Mouse (Mus musculus): ENCODE measurements around the gene Phlda2. TPM values are rescaled to one million over a fixed set of nuclear protein-coding genes. Genes with fewer than 3 reads are reported as not detected.
A peak's percentile ranks its signal among the peaks of the same experiment; 100 is the strongest.

Gene Phlda2
- total RNA-seq, 2 experiments from 2014 or later: not detected

- no peak for DNase-seq (ENCODE audit: extremely low spot score in 1 of 2, low spot score in 2 of 2)
- intact Hi-C loops (cut with DNase I): no loop called here
Observed at GRCm38 (mm10) chr7:143514416-143514768, 11.4 kb upstream of the Phlda2 start.

GRCm38 (mm10) chr7:143513763-143514415 is 10.9 kb upstream of the Phlda2 start:
- no peak overlapping the region for H3K4me3 ChIP-seq
- intact Hi-C loops (cut with DNase I): no loop called here
- TF ChIP-seq CTCF (IDR thresholded peaks at IDR 0.05): no peak
- no peak for DNase-seq (ENCODE audit: extremely low spot score in 1 of 2, low spot score in 2 of 2)
- H3K27ac ChIP-seq: 0 out of 2 replicates have a peak overlapping the region, but pooled peaks have one; percentile 8

More at GRCm38 (mm10) chr7:143514416-143514768, 11.4 kb upstream of the Phlda2 start:
- TF ChIP-seq CTCF (IDR thresholded peaks at IDR 0.05): no peak; the same call in 1 of the 2 replicates
- Histone ChIP-seq H3K27ac (0 out of 2 replicates have a peak overlapping the region, but pooled peaks have one; percentile 8), H3K4me3 (no peak overlapping the region)

GRCm38 (mm10) chr7:143511335-143511712 is 8.4 kb upstream of the Phlda2 start:
- no peak overlapping the region for H3K4me3 ChIP-seq
- intact Hi-C loops (cut with DNase I): no loop called here
- no peak overlapping the region for H3K27ac ChIP-seq
- DNase-seq (ENCODE audit: extremely low spot score in 1 of 2, low spot score in 2 of 2): no peak
- no peak for TF ChIP-seq CTCF (IDR thresholded peaks at IDR 0.05)

GRCm38 (mm10) chr7:143510593-143511334 is 7.8 kb upstream of the Phlda2 start:
- intact Hi-C loops (cut with DNase I): no loop called here
- no peak overlapping the region for H3K27ac ChIP-seq
- TF ChIP-seq CTCF (IDR thresholded peaks at IDR 0.05): no peak
- no peak overlapping the region for H3K4me3 ChIP-seq
- no peak for DNase-seq (ENCODE audit: extremely low spot score in 1 of 2, low spot score in 2 of 2)

GRCm38 (mm10) chr7:143509566-143509965 is 6.6 kb upstream of the Phlda2 start:
- TF ChIP-seq CTCF (IDR thresholded peaks at IDR 0.05): no peak
- Histone ChIP-seq H3K4me3 (no peak overlapping the region), H3K27ac (no peak overlapping the region)
- intact Hi-C loops (cut with DNase I): no loop called here
- no peak for DNase-seq (ENCODE audit: extremely low spot score in 1 of 2, low spot score in 2 of 2)

- no peak overlapping the region for H3K27ac ChIP-seq
- DNase-seq (ENCODE audit: extremely low spot score in 1 of 2, low spot score in 2 of 2): peak; percentile 31 to 42
- intact Hi-C loops (cut with DNase I): loop anchor here (1.0 kb wide), 1 partner anchor 26 kb away; no protein-coding TSS in a partner anchor
- no peak overlapping the region for H3K4me3 ChIP-seq
- TF ChIP-seq CTCF (IDR thresholded peaks at IDR 0.05): peak; percentile 82
Observed at GRCm38 (mm10) chr7:143506675-143507074, 3.7 kb upstream of the Phlda2 start.

- TF ChIP-seq CTCF (IDR thresholded peaks at IDR 0.05): no peak
- intact Hi-C loops (cut with DNase I): loop anchor here (1.0 kb wide), 1 partner anchor 26 kb away; no protein-coding TSS in a partner anchor
- no peak for DNase-seq (ENCODE audit: extremely low spot score in 1 of 2, low spot score in 2 of 2)
- Histone ChIP-seq H3K27ac (no peak overlapping the region), H3K4me3 (no peak overlapping the region)
Observed at GRCm38 (mm10) chr7:143506271-143506670, 3.3 kb upstream of the Phlda2 start.

- TF ChIP-seq CTCF (IDR thresholded peaks at IDR 0.05): peak; percentile 65
- DNase-seq (ENCODE audit: extremely low spot score in 1 of 2, low spot score in 2 of 2): peak; percentile 52 to 68
- H3K27ac ChIP-seq: no peak overlapping the region
- intact Hi-C loops (cut with DNase I): loop anchor here (1.0 kb wide), 1 partner anchor 26 kb away; no protein-coding TSS in a partner anchor
- no peak overlapping the region for H3K4me3 ChIP-seq
Observed at GRCm38 (mm10) chr7:143505823-143506222, 2.9 kb upstream of the Phlda2 start.

GRCm38 (mm10) chr7:143505411-143505810 is 2.5 kb upstream of the Phlda2 start:
- Histone ChIP-seq H3K4me3 (no peak overlapping the region), H3K27ac (no peak overlapping the region)
- no peak for DNase-seq (ENCODE audit: extremely low spot score in 1 of 2, low spot score in 2 of 2)
- TF ChIP-seq CTCF (IDR thresholded peaks at IDR 0.05): no peak
- intact Hi-C loops (cut with DNase I): no loop called here

- TF ChIP-seq CTCF (IDR thresholded peaks at IDR 0.05): no peak
- Histone ChIP-seq H3K27ac (no peak overlapping the region), H3K4me3 (no peak overlapping the region)
- no peak for DNase-seq (ENCODE audit: extremely low spot score in 1 of 2, low spot score in 2 of 2)
- intact Hi-C loops (cut with DNase I): no loop called here
Observed at GRCm38 (mm10) chr7:143503926-143504325, 976 bp upstream of the Phlda2 start.

- peak; percentile 19 to 32 for DNase-seq (ENCODE audit: extremely low spot score in 1 of 2, low spot score in 2 of 2)
- intact Hi-C loops (cut with DNase I): no loop called here
- TF ChIP-seq CTCF (IDR thresholded peaks at IDR 0.05): no peak
- no peak overlapping the region for H3K27ac ChIP-seq
- H3K4me3 ChIP-seq: peak overlapping the region; percentile 38
Observed at GRCm38 (mm10) chr7:143501643-143502417, 1.1 kb downstream of the Phlda2 start.

GRCm38 (mm10) chr7:143500912-143501311 is 2.0 kb downstream of the Phlda2 start:
- no peak for DNase-seq (ENCODE audit: extremely low spot score in 1 of 2, low spot score in 2 of 2)
- no peak for TF ChIP-seq CTCF (IDR thresholded peaks at IDR 0.05)
- intact Hi-C loops (cut with DNase I): no loop called here

More at GRCm38 (mm10) chr7:143500912-143501311, 2.0 kb downstream of the Phlda2 start:
- H3K4me3 ChIP-seq: no peak overlapping the region
- H3K27ac ChIP-seq: no peak overlapping the region
